Mouse (Mus musculus) 3T3-L1 (cell line): Measurements from ENCODE around the gene Naalad2.
"Not testable (repeated sequence)": the region's sequence is repeated elsewhere in the genome, so short reads cannot be mapped to it uniquely, and the experiment has no call there.

Experiments used
- DNase-seq: peaks from one replicate; pipeline ENCODE4 v3.0.0-alpha.2; 2015; ENCODE audit warnings: low read depth, low spot score

The Naalad2 gene

GRCm38 (mm10) chr9:18402895-18403294, at the start of gene Naalad2:
Naalad2 (minus strand) TSS chr9:18402995.
- DNase-seq: not testable (repeated sequence)

- peak; percentile 14 for DNase-seq
These were observed 28.9 kb upstream of the Naalad2 start for GRCm38 (mm10) chr9:18431687-18432086.

GRCm38 (mm10) chr9:18430354-18430753, 27.6 kb upstream of the Naalad2 start, which contains the start of gene Mbd3l2:
Mbd3l2 (plus strand) TSS chr9:18430654.
- no peak for DNase-seq

DNA sequence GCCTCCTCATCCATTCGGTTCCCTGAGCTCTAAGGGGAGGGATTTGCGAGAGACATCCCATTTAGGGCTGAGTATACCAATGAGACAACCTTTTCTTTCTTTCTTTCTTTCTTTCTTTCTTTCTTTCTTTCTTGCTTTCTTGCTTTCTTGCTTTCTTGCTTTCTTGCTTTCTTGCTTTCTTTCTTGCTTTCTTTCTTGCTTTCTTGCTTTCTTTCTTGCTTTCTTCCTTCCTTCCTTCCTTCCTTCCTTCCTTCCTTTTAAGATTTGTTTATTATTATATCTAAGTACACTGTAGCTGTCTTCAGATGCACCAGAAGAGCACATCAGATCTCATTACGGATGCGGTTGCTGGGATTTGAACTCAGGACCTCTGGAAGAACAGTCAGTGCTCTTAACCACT, 9.6 kb upstream of the Naalad2 start:
- not testable (repeated sequence) for DNase-seq

GRCm38 (mm10) chr9:18404118-18404517, 1.3 kb upstream of the Naalad2 start, which contains the start of gene Ubtfl1:
Ubtfl1 (plus strand) TSS chr9:18404418.
- DNase-seq: no peak

GRCm38 (mm10) chr9:18399629-18400028, 3.2 kb downstream of the Naalad2 start:
- DNase-seq: no peak

DNA sequence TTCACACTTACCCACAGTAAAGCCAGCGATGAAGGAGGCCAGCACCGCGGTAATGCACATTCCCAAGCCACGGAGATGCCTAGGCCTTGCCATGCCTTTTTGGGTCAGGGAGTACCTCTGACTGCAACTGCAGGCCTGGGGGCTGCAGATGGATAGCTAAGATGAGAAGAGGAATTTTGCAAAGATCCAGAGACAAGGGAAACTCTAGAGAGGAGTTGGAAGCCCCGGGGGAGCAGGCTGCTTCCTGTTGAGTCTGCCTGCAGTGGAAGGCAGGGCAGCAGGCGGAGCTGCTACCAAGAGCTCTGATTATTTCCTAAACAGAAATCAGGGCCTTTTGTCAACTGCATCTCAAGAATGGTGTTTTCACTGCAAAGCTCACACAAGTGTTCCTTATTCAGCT, 17.0 kb downstream of the Naalad2 start:
- DNase-seq: peak; percentile 45

GRCm38 (mm10) chr9:18373026-18373425, 29.8 kb downstream of the Naalad2 start:
- not testable (repeated sequence) for DNase-seq

DNA sequence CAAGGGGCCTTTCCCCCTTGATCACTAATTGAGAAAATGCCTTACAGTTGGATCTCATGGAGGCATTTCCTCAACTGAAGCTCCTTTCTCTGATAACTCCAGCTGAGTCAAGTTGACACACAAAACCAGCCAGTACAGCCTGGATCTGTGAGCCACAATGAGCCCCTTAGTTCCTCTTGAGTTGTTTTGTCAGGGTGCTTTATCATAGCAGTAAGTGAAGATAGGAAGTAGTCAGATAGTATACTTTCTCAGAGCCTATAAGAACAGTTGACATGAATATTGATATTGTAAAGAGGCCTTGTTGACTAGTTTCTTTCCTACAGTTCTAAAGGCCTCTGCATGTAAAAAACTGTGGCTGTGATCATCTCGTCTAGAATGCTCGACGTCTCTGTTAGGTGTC, 82.8 kb downstream of the Naalad2 start:
- DNase-seq: no peak

GRCm38 (mm10) chr9:18298301-18298700, 104.5 kb downstream of the Naalad2 start:
- no peak for DNase-seq

GRCm38 (mm10) chr9:18293026-18293781, 109.6 kb downstream of the Naalad2 start:
- peak; percentile 18 for DNase-seq

GRCm38 (mm10) chr9:18292443-18292922, 110.3 kb downstream of the Naalad2 start:
- peak; percentile 37 for DNase-seq

DNA sequence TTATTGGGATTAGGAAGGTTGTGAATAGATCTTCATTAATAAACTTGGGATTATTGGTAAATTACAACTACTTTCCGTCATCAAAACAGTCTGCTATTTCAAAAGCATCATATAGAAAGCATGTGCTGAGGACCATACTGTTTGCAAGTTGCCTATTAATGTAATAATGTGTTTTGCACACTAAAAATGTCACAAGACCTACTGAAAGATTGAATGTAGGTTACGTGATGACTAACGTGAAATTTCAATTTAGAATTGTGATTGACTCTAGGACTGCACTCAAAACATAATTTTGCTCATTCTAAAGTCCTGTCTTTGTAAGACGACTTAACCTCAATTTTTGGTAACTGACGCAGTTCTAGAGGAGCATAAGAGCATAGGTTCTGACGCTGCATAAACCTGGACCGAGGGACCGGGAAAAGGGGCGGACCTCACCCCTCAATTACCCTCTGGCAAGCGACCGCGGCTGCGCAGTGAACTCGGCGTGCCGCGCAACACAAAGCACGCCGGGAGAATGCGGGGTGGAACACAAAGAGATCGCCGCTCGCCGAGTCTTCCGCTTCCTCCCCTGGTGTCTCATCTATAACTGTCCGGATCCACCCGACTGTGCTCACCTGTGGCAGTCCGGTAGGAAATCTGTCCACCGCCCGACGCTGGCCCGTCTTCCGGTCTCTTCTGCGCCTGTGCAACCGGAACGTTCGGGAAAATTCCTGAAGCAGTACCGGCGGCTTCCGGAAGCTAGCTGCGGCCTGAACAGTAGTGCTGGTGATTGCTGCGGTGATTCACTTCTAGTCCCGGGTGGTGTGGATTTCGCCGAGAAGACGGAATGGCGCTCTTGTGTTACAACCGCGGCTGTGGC, 111.0 kb downstream of the Naalad2 start, which contains the start of gene Chordc1:
TSS of gene Chordc1 (plus strand) at position 555 of the 859 bp plus-strand sequence.
- DNase-seq: peak; percentile 95

- not testable (repeated sequence) for DNase-seq
These were observed 124.1 kb downstream of the Naalad2 start for GRCm38 (mm10) chr9:18278693-18279092.

GRCm38 (mm10) chr9:18277497-18277896, 125.3 kb downstream of the Naalad2 start:
- peak; percentile 67 for DNase-seq

GRCm38 (mm10) chr9:18276844-18277243, 126.0 kb downstream of the Naalad2 start:
- DNase-seq: no peak

DNA sequence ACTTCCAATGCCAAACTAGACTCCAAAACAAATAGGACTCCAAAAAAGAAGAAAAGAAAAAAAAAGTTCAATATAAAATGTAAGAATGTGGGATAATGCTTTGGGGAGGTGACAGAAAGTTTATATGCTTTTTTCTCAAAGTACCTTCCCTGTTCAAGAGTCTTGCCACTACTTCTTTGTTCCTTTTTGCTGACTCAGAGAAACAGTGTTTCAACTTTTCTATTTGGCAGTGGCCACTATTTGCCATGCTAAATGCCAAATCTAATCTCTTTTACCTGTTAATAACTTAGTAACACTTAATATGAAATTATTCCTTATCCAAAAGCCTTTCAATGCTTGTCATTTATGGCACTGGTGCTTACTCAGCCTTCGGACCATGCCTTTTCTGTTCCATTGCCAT, 126.9 kb downstream of the Naalad2 start:
- no peak for DNase-seq
